In the genomic region with DNA sequence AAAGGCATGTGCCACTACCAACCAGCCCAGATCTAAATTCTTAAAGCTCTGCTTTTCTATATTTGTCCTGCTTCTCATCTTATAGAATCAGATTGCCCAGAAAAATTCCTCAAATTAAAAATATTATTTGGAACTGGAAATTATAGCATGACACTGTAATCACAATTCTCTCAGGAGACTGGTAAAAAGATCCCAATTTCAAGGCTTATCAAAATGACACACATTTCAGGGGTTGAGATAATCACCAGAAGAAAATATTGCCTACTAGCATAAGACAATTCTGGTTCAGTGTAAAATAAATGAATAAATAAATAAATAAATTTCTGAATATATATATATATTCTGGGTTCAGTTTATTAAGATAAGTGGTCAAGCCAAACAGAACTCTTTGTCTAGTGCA, we compare ENCODE assay signal across 17 mouse cellular contexts.
"Had no signal": no experiment of that assay in that cellular context is flagged by ENCODE, and none has a peak within 500 bp of the region (broad histone marks: within the 10 kb centered on the region; RNA-seq: fewer than 3 reads in every experiment).

No protein-coding gene starts in this region.

- H3K4me2 ChIP-seq: kidney, embryonic 15.5 days; limb, embryonic 12.5 days; limb, embryonic 15.5 days; midbrain, embryonic 11.5 days had no signal

- H3K27me3 ChIP-seq: kidney, embryonic 15.5 days; limb, embryonic 12.5 days; limb, embryonic 15.5 days had no signal

- DNase-seq: kidney, adult 8-10 months; kidney, postnatal 10 days; kidney, postnatal 36 days; layer of hippocampus, postnatal 36 days; left cerebral cortex, postnatal 4 days; lung, adult 2 months; lung, postnatal 14 days; lung, postnatal 4 days; midbrain, embryonic 14.5 days; thymus, adult 18-20 months; thymus, postnatal 36 days had no signal

- H3K9me3 ChIP-seq: kidney, embryonic 15.5 days; limb, embryonic 12.5 days; limb, embryonic 15.5 days had no signal

- H3K9ac ChIP-seq: kidney, embryonic 15.5 days; limb, embryonic 12.5 days; limb, embryonic 15.5 days had no signal

- ATAC-seq: intestine, postnatal 0 days had no signal

- H3K4me1 ChIP-seq: kidney, embryonic 15.5 days; limb, embryonic 12.5 days; limb, embryonic 15.5 days had no signal

- H3K27ac ChIP-seq: kidney, embryonic 15.5 days; left cerebral cortex, adult 2 months; limb, embryonic 12.5 days; limb, embryonic 15.5 days had no signal

- H3K4me3 ChIP-seq: kidney, embryonic 15.5 days; left cerebral cortex, adult 2 months; limb, embryonic 12.5 days; limb, embryonic 15.5 days had no signal
